Mouse (Mus musculus) stomach, postnatal 0 days (tissue): ENCODE measurements around the gene Fto. TPM values are rescaled to one million over a fixed set of nuclear protein-coding genes. Genes with fewer than 3 reads are reported as not detected.
A peak's percentile ranks its signal among the peaks of the same experiment; 100 is the strongest.

Experiments used
- ATAC-seq: fragments of 200-750 bp; cut with Nextera tagmentation; 2 replicates; pipeline ENCODE4 v1.8.0; 2017; ENCODE audit not compliant: low FRiP score, low TSS enrichment
- DNase-seq: peaks from one replicate; pipeline ENCODE4 v3.0.0-alpha.2; 2016; ENCODE audit warnings: low spot score
- H3K27ac ChIP-seq: fragments of 300-500 bp; sonication (generic); replicated peaks from 2 replicates; pipeline ENCODE4 v1.5.1; 2014; ENCODE audit warnings: mild to moderate bottlenecking, control low read depth
- H3K27me3 ChIP-seq: fragments of 300-500 bp; sonication (generic); 2 replicates; pipeline ENCODE4 v1.6.1; 2014; ENCODE audit warnings: low read length; ENCODE audit not compliant: control insufficient read depth, insufficient read depth
- H3K36me3 ChIP-seq: fragments of 300-500 bp; sonication (generic); 2 replicates; pipeline ENCODE4 v1.6.1; 2014; ENCODE audit warnings: low read length, mixed read lengths; ENCODE audit not compliant: control insufficient read depth, insufficient read depth
- H3K4me1 ChIP-seq: fragments of 300-500 bp; sonication (generic); replicated peaks from 2 replicates; pipeline ENCODE4 v1.6.1; 2014; ENCODE audit warnings: antibody characterized with exemption; ENCODE audit not compliant: control insufficient read depth, insufficient read depth
- H3K4me2 ChIP-seq: fragments of 300-500 bp; sonication (generic); replicated peaks from 2 replicates; pipeline ENCODE4 v1.6.1; 2014; ENCODE audit warnings: low read depth, mild to moderate bottlenecking, control low read depth, moderate library complexity
- H3K4me3 ChIP-seq: fragments of 300-500 bp; sonication (generic); 2 replicates; pipeline ENCODE4 v1.5.1; 2014; ENCODE audit warnings: low read depth, low read length, control low read depth
- H3K9ac ChIP-seq: fragments of 300-500 bp; sonication (generic); 2 replicates; pipeline ENCODE4 v1.6.1; 2014; ENCODE audit warnings: mild to moderate bottlenecking, low read length, control low read depth, mixed read lengths
- H3K9me3 ChIP-seq: fragments of 300-500 bp; sonication (generic); 2 replicates; pipeline ENCODE4 v1.6.1; 2016; ENCODE audit warnings: low read length; ENCODE audit not compliant: control insufficient read depth
- CTCF ChIP-seq: IDR thresholded peaks from 2 replicates; pipeline ENCODE4 v1.5.1; 2016; ENCODE audit warnings: antibody characterized with exemption, low read depth, mild to moderate bottlenecking, moderate library complexity
- EP300 ChIP-seq: optimal IDR thresholded peaks from 2 replicates; pipeline ENCODE3; 2016; ENCODE audit warnings: antibody characterized with exemption
- WGBS: fragments of 180-500 bp; shearing (Covaris S2); extraction: QIAGEN DNeasy Blood & Tissue Kit; methylation state at CpG from one replicate; pipeline ENCODE4 v1.1.7; 2014; 5-methylcytosine and 5-hydroxymethylcytosine counted together
- polyA plus RNA-seq: library from polyadenylated mRNA; unstranded; fragments of >200 nt; fragmentation: Nextera tagmentation; extraction: Ambion mirVana; gene quantifications from 2 replicates; pipeline ENCODE4 v1.2.1, GENCODE M21; 2015

Fto gene
- polyA plus RNA-seq, 1 experiment from 2014 or later: 25.7 TPM

DNA sequence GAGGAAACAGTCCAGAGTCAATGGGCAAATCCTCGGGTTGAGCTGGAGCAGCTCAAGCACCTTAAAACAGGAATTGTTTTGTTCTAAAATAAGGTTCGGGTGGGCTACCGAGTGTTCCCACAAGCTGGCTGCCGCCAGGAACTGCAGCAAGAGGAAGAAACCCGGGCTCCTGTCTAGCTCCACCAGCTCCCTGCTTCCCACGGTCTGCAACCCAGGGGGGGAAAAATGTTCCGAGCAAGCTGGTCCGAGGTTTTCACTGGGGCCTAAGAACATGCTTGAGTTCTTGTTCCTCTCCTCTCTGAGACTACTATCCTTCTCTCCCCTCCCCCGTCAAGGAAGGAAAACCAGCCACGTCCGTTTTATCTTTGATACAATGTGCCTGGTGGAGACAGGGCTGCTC, 256.5 kb downstream of the Fto start:
- H3K4me1 ChIP-seq: peaks cover 5% of the 10 kb centered on the region; the same call in 1 of the 2 replicates

DNA sequence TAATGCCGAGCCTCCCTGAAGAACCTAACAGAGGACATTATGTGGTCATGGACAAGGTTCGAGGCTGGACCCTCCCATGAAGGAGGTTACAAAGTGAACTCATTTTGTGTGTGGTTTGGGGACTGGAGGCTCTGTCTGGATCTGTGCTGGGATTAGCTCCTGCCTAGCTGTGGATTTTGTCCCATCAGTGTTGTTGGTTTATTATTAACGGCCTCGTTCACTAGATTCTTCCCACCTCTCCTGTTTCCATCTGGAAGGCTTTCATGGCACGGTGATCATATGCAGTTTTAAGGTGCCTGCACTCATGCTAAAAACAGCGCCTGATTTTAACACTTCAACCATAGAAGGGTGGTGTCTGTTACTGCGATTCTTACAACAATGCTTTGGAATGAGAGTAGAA, 257.5 kb downstream of the Fto start:
- Histone ChIP-seq H3K27ac (no peak overlapping the region), H3K27me3 (no peaks in the 10 kb centered on the region), H3K4me1 (peaks cover 5% of the 10 kb centered on the region; the same call in 1 of the 2 replicates), H3K4me2 (no peak overlapping the region), H3K4me3 (no peak overlapping the region), H3K9ac (no peak overlapping the region), H3K9me3 (no peaks in the 10 kb centered on the region), H3K36me3 (no peaks in the 10 kb centered on the region)
- DNase-seq (no peak), ATAC-seq (no peak)
- WGBS: 77% methylated on average over 7 of the region's 7 CpGs
- TF ChIP-seq CTCF (no peak), EP300 (no peak)

More for the DNA sequence above, 256.5 kb downstream of the Fto start:
- Histone ChIP-seq H3K36me3 (no peaks in the 10 kb centered on the region), H3K27ac (no peak overlapping the region), H3K9ac (no peak overlapping the region), H3K4me2 (no peak overlapping the region), H3K9me3 (no peaks in the 10 kb centered on the region), H3K4me3 (no peak overlapping the region), H3K27me3 (no peaks in the 10 kb centered on the region)
- 38% methylated on average over 11 of the region's 11 CpGs for WGBS
- DNase-seq (no peak), ATAC-seq (no peak)
- no peak for TF ChIP-seq CTCF
- no peak for TF ChIP-seq EP300

DNA sequence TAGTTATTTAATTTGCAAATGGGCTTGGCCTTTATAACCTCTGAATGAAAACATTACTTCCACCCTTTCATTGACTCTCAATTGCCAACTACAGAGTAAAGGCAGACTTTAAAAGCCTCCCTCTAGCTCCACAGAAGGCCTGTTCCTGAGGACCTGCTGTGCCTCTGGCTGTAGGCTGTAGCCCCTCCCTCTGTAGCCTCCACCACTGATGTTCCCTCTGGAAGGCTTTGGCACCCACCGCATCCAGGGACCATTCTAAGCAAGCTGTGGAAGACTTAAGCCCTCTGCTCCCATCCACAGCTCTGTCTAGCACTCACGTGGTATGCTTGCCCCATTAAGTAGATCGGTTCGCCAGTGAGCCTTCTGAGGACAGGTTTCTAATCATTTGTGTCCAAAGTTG, 258.7 kb downstream of the Fto start:
- 82% methylated on average over 4 of the region's 4 CpGs for WGBS
- Histone ChIP-seq H3K27me3 (no peaks in the 10 kb centered on the region), H3K4me1 (no peaks in the 10 kb centered on the region; the same call in 1 of the 2 replicates), H3K27ac (no peak overlapping the region), H3K9me3 (no peaks in the 10 kb centered on the region), H3K9ac (no peak overlapping the region), H3K4me3 (no peak overlapping the region), H3K4me2 (no peak overlapping the region), H3K36me3 (no peaks in the 10 kb centered on the region)
- ATAC-seq (no peak), DNase-seq (no peak)
- TF ChIP-seq CTCF (no peak), EP300 (no peak)

DNA sequence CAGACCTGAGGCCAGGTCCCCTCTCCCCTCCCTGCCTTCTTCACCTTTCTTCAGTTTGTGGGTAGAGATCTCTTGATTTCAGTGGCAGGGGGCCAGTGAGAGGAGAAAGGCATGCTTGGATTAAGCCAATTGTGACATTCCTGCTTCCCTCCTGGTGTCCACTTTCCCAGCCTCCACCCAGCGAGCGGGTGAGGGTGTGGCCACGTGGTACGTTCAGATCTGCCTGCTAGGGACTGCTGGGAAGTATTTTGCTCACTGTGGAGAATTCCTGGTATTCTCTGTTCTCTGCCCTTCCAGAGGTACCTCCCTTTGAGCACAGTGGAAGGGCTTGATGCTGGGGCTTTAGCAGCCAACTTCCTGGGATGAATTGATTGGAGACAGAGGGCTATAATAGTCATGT, 259.3 kb downstream of the Fto start:
- H3K4me1 ChIP-seq: no peaks in the 10 kb centered on the region; the same call in 1 of the 2 replicates
- ATAC-seq: peak; percentile 42; the same call in 1 of the 2 replicates
- H3K4me3 ChIP-seq: no peak overlapping the region
- no peaks in the 10 kb centered on the region for H3K9me3 ChIP-seq
- no peak overlapping the region for H3K4me2 ChIP-seq
- no peak overlapping the region for H3K27ac ChIP-seq
- TF ChIP-seq CTCF (no peak), EP300 (no peak)
- DNase-seq: peak; percentile 39
- H3K27me3 ChIP-seq: no peaks in the 10 kb centered on the region
- 38% methylated on average over 4 of the region's 4 CpGs for WGBS
- no peak overlapping the region for H3K9ac ChIP-seq
- H3K36me3 ChIP-seq: no peaks in the 10 kb centered on the region

DNA sequence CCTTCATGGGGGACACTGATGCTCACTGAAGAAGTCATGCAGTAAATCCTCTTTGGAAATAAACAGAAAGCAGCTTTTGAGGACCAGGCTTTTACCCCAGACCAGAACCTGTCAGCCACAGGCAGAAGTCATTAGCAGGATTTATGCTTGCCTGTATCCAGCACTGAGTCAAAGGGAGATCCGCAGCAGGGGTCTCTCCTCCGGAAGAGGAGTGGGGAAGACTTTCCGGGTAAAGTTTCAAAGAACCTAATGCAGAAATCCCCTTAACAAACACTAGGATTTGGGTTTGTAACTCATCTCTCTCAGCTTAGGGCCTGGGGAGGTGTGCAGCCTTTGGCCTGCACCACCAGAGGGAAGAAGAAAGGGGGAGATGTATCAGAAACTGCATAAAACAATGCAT, 262.3 kb downstream of the Fto start:
- Histone ChIP-seq H3K27me3 (no peaks in the 10 kb centered on the region), H3K4me1 (no peaks in the 10 kb centered on the region; the same call in 1 of the 2 replicates), H3K4me2 (no peak overlapping the region), H3K36me3 (no peaks in the 10 kb centered on the region), H3K27ac (no peak overlapping the region), H3K9me3 (no peaks in the 10 kb centered on the region), H3K4me3 (no peak overlapping the region), H3K9ac (no peak overlapping the region)
- DNase-seq: no peak
- TF ChIP-seq CTCF (0 out of 2 replicates have a peak, but pooled peaks have one; percentile 8), EP300 (no peak)
- no peak for ATAC-seq
- WGBS: 51% methylated on average over 3 of the region's 3 CpGs

DNA sequence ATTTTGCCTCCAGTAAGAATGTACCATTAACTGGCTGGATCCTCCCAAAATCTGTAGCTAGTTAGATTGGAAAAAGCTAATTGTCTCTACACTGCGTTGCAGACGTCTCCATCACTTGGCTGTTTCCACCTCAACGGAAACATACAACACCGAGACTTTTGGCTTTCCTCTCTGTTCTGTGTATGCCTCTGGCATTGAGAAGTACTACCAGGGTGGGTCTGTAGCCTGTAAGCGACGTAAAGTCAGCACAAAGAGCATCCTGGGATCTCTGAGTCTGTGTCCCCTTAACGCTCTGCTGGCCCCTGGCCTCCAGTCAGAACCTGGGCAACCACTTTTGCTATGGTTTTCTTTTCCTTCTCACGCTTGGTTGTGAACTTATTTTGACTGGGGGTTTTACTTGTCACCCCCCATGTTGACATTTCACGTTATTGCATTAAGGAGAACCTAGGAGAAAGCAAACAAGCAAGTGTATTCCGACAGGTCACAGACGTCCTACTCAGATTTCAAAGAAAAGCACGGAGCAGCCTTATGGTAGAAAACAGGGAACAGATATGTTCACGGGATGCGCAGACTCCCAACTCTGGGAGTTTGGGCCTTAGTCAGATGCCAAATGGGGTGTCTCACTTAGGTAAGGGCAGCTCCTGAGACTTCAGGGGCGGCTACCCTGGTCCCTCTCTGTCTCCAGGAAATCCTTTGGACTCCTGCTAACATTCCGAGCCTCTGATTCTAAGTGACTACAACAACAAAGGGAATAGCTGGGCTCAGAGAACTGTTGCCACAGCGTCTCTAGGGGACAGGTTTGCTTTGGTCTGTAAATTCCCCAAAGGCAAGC, 263.0 kb downstream of the Fto start:
- Histone ChIP-seq H3K4me1 (no peaks in the 10 kb centered on the region; the same call in 1 of the 2 replicates), H3K27me3 (no peaks in the 10 kb centered on the region), H3K4me2 (no peak overlapping the region), H3K27ac (no peak overlapping the region), H3K4me3 (no peak overlapping the region), H3K36me3 (no peaks in the 10 kb centered on the region), H3K9ac (no peak overlapping the region), H3K9me3 (no peaks in the 10 kb centered on the region)
- WGBS: 53% methylated on average over 17 of the region's 17 CpGs
- ATAC-seq (no peak), DNase-seq (no peak)
- TF ChIP-seq CTCF (no peak), EP300 (no peak)
